Mouse (Mus musculus) liver, embryonic 13.5 days (tissue): ENCODE measurements around the gene Dars. TPM values are rescaled to one million over a fixed set of nuclear protein-coding genes. Genes with fewer than 3 reads are reported as not detected.

ENCODE experiments used
- ATAC-seq: fragments of 200-750 bp; cut with Nextera tagmentation; 2 replicates; pipeline ENCODE4 v1.8.0; 2017; ENCODE audit warnings: low read depth, mild to moderate bottlenecking, moderate number of reproducible peaks, moderate library complexity
- DNase-seq: peaks from one replicate; pipeline ENCODE4 v3.0.0; 2022
- H3K27ac ChIP-seq: fragments of 300-500 bp; sonication (generic); 2 replicates; pipeline ENCODE4 v1.5.1; 2015; ENCODE audit warnings: moderate library complexity, mild to moderate bottlenecking, inconsistent platforms
- H3K27me3 ChIP-seq: fragments of 300-500 bp; sonication (generic); 2 replicates; pipeline ENCODE4 v1.6.1; 2015; ENCODE audit warnings: mild to moderate bottlenecking, inconsistent platforms
- H3K36me3 ChIP-seq: fragments of 300-500 bp; sonication (generic); 2 replicates; pipeline ENCODE4 v1.6.1; 2015; ENCODE audit warnings: mild to moderate bottlenecking, inconsistent platforms
- H3K4me1 ChIP-seq: fragments of 300-500 bp; sonication (generic); replicated peaks from 2 replicates; pipeline ENCODE4 v1.6.1; 2015; ENCODE audit warnings: inconsistent platforms
- H3K4me2 ChIP-seq: fragments of 300-500 bp; sonication (generic); 2 replicates; pipeline ENCODE4 v1.6.1; 2015; ENCODE audit warnings: inconsistent platforms, mild to moderate bottlenecking, moderate library complexity
- H3K4me3 ChIP-seq: fragments of 300-500 bp; sonication (generic); replicated peaks from 2 replicates; pipeline ENCODE4 v1.5.1; 2015; ENCODE audit warnings: mild to moderate bottlenecking, inconsistent platforms
- H3K9ac ChIP-seq: fragments of 300-500 bp; sonication (generic); 2 replicates; pipeline ENCODE4 v1.6.1; 2015; ENCODE audit warnings: mild to moderate bottlenecking, inconsistent platforms
- H3K9me3 ChIP-seq: fragments of 300-500 bp; sonication (generic); replicated peaks from 2 replicates; pipeline ENCODE4 v1.6.1; 2016; ENCODE audit warnings: inconsistent platforms
- WGBS: fragments of 180-500 bp; shearing (Covaris S2); methylation state at CpG from one replicate; pipeline ENCODE4 v1.1.7; 2015; ENCODE audit not compliant: insufficient replicate concordance; 5-methylcytosine and 5-hydroxymethylcytosine counted together
- polyA plus RNA-seq: library from polyadenylated mRNA; unstranded; fragments of >200 nt; fragmentation: Nextera tagmentation; extraction: Ambion mirVana; gene quantifications from 2 replicates; pipeline ENCODE4 v1.2.1, GENCODE M21; 2015

Gene Dars
- polyA plus RNA-seq, result 130 and 165 TPM in 2 replicates

DNA sequence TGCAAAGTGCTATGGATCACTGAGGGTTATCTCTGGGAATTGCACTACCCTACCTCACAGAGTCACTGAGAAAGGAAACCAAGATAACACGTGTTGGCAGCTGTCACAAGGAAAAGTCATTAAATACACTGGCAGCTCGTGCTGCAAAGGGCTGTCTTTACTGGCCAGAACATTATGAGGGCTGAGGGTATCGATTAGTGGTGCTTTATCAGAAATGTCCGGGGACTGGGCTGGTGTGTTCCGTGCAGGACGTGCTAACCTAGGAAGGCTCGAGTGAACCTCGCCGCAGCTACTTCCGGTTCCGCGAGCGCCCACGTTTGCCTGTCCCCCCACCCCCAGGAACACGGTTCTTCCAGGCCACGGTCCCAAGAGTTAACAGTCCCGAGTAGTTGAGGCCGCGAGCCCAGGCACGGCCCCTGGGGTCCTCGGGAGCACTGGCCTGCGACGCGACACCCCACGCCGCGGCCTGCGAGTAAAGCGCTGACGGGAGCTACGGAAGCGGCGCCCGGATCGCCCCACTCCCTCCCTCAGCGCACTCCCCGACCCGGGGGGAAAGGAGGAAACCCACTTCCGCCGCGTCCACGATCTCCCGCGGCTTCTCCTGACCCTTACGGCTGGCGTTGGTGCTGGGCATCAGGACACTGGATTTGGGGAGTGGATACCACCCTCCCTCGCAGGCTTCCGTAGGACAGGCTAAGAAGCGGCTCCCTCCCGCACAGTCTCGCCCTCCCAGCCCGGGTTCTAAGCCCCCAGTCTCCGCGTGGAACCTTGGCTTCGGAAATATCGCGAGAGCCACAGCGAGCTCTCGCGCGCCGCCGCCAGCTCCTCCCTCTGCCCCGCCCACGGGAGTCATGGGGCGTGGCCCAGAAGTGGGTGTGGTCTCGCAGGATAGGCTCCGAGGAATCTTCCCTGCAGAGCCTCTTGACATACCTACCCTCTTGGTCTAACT, at the start of gene Dars:
Gene Dars (minus strand): TSS at position 785 of the 949 bp plus-strand sequence.
- WGBS, result under 1% methylated on average over 68 of the region's 68 CpGs
- Histone ChIP-seq H3K36me3 (peaks cover 21% of the 10 kb centered on the region), H3K27me3 (no peaks in the 10 kb centered on the region), H3K4me2 (peak within 1 kb of the TSS; percentile 65), H3K27ac (peak within 1 kb of the TSS; percentile 94), H3K4me3 (peak within 1 kb of the TSS; percentile 93), H3K4me1 (peaks cover 16% of the 10 kb centered on the region), H3K9me3 (no peaks in the 10 kb centered on the region), H3K9ac (peak within 1 kb of the TSS; percentile 96)
- DNase-seq (peak; percentile 93), ATAC-seq (peak; percentile 84)

GRCm38 (mm10) chr1:128466828-128467227, 49.7 kb upstream of the Dars start:
- no peak for ATAC-seq
- H3K9ac ChIP-seq, result no peak overlapping the region
- no peaks in the 10 kb centered on the region for H3K4me1 ChIP-seq
- DNase-seq, result no peak
- H3K36me3 ChIP-seq, result no peaks in the 10 kb centered on the region
- H3K4me3 ChIP-seq, result no peak overlapping the region
- no peaks in the 10 kb centered on the region for H3K9me3 ChIP-seq
- H3K4me2 ChIP-seq, result no peak overlapping the region
- peaks cover 8% of the 10 kb centered on the region; the same call in 1 of the 2 replicates for H3K27me3 ChIP-seq
- H3K27ac ChIP-seq, result no peak overlapping the region
- WGBS, result 19% methylated on average over 1 of the region's 1 CpGs

DNA sequence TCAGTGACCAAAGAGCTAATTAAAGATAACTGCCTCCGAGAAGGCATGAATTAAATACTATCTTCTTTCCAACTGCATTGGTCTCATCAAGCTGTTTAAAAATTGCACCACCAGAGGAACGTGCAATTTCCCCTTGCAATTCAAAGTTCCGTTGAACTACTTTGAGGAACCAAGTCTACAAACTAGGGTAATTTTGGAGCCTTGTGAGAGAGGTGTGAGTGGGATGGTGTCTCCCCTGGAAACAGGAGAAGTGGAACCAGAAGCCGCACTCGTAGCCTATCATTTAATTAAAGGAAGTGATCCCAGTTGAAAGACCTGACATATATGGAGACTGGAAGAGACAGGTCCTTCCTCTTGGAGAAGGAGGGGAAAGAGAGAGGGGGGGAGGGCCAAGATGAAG, 46.3 kb upstream of the Dars start:
- 43% methylated on average over 5 of the region's 5 CpGs for WGBS
- Histone ChIP-seq H3K36me3 (no peaks in the 10 kb centered on the region), H3K4me2 (no peak overlapping the region), H3K9me3 (no peaks in the 10 kb centered on the region), H3K4me1 (no peaks in the 10 kb centered on the region), H3K27me3 (no peaks in the 10 kb centered on the region), H3K27ac (no peak overlapping the region), H3K9ac (no peak overlapping the region), H3K4me3 (no peak overlapping the region)
- DNase-seq (no peak), ATAC-seq (no peak)

DNA sequence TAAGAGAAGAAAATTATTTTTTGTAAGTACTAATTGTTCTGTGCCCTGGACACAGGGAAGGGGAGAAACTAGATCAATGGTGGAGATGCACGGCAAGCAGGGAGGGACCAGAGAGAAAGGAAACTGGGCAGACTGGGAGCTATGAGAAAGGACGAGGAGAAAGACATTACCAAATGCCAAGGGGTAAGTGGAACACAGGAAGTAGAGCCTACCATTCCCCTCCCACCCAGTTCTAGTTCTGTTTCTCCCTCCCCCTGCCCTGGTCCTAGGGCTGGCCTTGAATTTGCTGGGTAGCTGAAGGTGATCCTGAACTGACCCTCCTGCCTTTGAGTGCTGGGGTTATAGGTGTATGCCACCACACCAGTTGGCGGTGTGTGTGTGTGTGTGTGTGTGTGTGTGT, 45.2 kb upstream of the Dars start:
- no peaks in the 10 kb centered on the region for H3K9me3 ChIP-seq
- no peaks in the 10 kb centered on the region for H3K27me3 ChIP-seq
- DNase-seq (no peak), ATAC-seq (no peak)
- WGBS, result 48% methylated on average over 3 of the region's 3 CpGs
- no peak overlapping the region for H3K4me2 ChIP-seq
- no peaks in the 10 kb centered on the region for H3K4me1 ChIP-seq
- no peak overlapping the region for H3K27ac ChIP-seq
- no peak overlapping the region for H3K4me3 ChIP-seq
- H3K9ac ChIP-seq, result no peak overlapping the region
- no peaks in the 10 kb centered on the region for H3K36me3 ChIP-seq

DNA sequence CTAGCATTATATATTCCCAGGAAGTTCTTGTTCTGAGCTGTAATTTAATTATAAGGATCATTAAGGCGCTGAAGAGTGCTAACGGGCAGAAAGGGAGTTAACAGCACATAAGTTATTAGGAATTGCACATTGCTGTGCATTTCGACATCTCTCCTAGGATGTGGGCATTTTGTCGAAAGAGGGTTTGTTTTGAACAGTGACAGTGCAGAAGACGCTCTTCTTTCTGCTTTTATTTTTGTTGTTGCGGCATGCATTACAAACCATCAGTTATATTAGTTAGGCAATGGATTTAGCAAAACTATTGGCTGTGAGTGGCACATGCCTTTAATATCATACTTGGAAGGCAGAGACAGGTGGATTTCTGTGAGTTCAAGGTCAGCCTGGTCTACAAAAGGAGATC, 43.6 kb upstream of the Dars start:
- no peaks in the 10 kb centered on the region for H3K9me3 ChIP-seq
- DNase-seq, result no peak
- no peaks in the 10 kb centered on the region for H3K36me3 ChIP-seq
- no peaks in the 10 kb centered on the region for H3K27me3 ChIP-seq
- H3K4me1 ChIP-seq, result no peaks in the 10 kb centered on the region
- H3K4me2 ChIP-seq, result no peak overlapping the region
- WGBS, result 73% methylated on average over 6 of the region's 6 CpGs
- no peak overlapping the region for H3K9ac ChIP-seq
- no peak overlapping the region for H3K27ac ChIP-seq
- no peak for ATAC-seq
- no peak overlapping the region for H3K4me3 ChIP-seq

- Histone ChIP-seq H3K4me1 (no peaks in the 10 kb centered on the region), H3K36me3 (no peaks in the 10 kb centered on the region), H3K4me2 (no peak overlapping the region), H3K9me3 (no peaks in the 10 kb centered on the region), H3K27ac (no peak overlapping the region), H3K27me3 (no peaks in the 10 kb centered on the region), H3K4me3 (no peak overlapping the region), H3K9ac (no peak overlapping the region)
- DNase-seq (no peak), ATAC-seq (no peak)
- 29% methylated on average over 1 of the region's 1 CpGs for WGBS
Observed at GRCm38 (mm10) chr1:128459439-128459838, 42.3 kb upstream of the Dars start.

DNA sequence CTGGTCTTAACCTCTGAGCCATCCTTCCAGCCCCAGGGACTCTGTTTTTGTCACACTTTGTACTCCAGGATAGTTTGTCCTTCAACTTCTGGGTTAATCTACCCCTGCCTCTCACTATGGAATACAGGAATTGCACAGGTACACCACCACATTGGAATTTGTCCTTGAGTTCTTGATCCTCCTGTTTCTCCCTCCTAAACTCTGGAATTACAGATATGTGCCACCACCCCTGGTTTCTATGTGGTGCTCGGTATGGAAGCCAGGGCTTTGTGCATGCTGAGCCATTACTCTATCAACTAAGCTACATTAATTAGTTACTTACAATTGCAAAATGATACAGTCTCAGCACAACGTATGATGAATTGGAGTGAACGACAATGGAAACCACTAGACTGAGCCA, 41.8 kb upstream of the Dars start:
- Histone ChIP-seq H3K4me1 (no peaks in the 10 kb centered on the region), H3K27ac (no peak overlapping the region), H3K36me3 (no peaks in the 10 kb centered on the region), H3K4me2 (no peak overlapping the region), H3K27me3 (no peaks in the 10 kb centered on the region), H3K9ac (no peak overlapping the region), H3K9me3 (no peaks in the 10 kb centered on the region), H3K4me3 (no peak overlapping the region)
- DNase-seq, result no peak
- no peak for ATAC-seq
- WGBS, result 58% methylated on average over 3 of the region's 3 CpGs

DNA sequence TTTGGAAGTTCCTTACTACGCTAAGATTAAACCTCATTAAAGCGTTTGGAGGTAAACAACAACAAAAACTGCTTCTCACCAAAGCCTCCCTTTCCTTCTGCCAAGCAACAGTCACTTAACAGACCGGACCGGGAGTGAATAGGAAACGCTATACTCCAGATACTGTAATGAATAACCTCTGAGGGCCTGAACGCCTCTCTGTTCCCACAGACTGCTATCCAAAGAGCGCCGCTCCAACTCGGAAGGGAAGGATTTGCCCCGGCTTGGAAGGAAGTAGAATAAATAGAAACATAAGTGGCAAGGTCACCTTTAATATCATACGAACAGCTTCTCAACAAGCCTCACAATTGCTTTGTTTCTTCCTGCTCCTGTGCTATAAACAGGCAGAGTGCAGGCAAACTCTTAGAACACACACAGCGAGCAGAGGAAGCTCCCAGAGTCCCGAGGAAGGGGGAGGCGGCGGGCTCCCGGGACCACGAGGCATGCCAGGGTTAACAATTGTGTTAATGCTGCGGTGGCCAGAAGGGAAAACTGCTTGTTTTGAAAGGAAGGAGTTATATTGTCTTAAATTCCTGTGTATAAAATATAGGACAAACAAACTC, 39.8 kb upstream of the Dars start:
- H3K4me1 ChIP-seq, result no peaks in the 10 kb centered on the region
- no peaks in the 10 kb centered on the region for H3K36me3 ChIP-seq
- H3K4me2 ChIP-seq, result no peak overlapping the region
- no peaks in the 10 kb centered on the region for H3K9me3 ChIP-seq
- DNase-seq, result no peak
- WGBS, result 33% methylated on average over 18 of the region's 18 CpGs
- no peak overlapping the region for H3K4me3 ChIP-seq
- no peak overlapping the region for H3K27ac ChIP-seq
- no peak overlapping the region for H3K9ac ChIP-seq
- no peaks in the 10 kb centered on the region for H3K27me3 ChIP-seq
- no peak for ATAC-seq

DNA sequence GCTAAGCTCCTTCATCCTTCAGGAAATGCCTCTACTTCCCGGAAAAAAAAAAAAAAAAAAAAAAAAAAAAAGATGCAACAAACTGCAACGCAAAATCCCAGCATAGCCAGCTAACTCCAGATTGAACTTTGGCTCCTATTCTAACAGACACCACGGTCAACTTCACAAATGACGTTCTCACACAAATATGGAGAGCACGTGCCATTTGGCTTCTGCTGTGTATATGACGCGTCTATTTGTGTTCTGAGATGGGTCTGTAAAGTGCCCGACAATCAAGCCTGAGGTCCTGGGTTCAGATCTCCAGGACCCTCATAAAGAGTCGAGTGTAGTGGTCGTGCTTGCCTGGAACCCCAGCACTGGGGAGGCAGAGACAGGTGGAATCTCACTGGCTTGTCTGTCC, 39.1 kb upstream of the Dars start:
- Histone ChIP-seq H3K4me2 (no peak overlapping the region), H3K27ac (no peak overlapping the region), H3K36me3 (no peaks in the 10 kb centered on the region), H3K9me3 (no peaks in the 10 kb centered on the region), H3K27me3 (no peaks in the 10 kb centered on the region), H3K9ac (no peak overlapping the region), H3K4me3 (no peak overlapping the region), H3K4me1 (no peaks in the 10 kb centered on the region)
- 69% methylated on average over 10 of the region's 10 CpGs for WGBS
- no peak for DNase-seq
- no peak for ATAC-seq

DNA sequence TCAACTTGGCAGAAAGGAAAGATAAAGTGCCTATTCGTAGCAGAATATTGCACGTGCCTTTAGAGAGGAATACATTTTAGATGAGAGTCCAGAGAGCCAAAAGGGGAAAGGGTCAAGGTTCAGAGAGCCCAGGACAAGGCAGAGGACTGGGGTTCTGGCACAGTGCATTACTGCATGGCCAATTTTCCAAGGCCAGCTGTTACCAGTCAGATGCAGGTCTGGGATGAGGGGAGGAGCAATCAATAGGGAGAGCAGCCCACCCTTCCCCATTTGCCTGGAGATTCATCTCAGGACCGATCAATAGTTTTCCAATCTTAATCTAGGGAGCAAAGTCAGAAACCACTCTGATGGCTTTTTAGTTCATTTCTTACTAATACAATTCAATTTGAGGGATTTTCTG, 35.0 kb upstream of the Dars start:
- no peaks in the 10 kb centered on the region for H3K36me3 ChIP-seq
- no peak overlapping the region for H3K9ac ChIP-seq
- H3K9me3 ChIP-seq, result no peaks in the 10 kb centered on the region
- H3K4me2 ChIP-seq, result no peak overlapping the region
- DNase-seq (no peak), ATAC-seq (no peak)
- WGBS, result 52% methylated on average over 3 of the region's 3 CpGs
- no peaks in the 10 kb centered on the region for H3K4me1 ChIP-seq
- H3K27ac ChIP-seq, result no peak overlapping the region
- H3K27me3 ChIP-seq, result no peaks in the 10 kb centered on the region
- no peak overlapping the region for H3K4me3 ChIP-seq

DNA sequence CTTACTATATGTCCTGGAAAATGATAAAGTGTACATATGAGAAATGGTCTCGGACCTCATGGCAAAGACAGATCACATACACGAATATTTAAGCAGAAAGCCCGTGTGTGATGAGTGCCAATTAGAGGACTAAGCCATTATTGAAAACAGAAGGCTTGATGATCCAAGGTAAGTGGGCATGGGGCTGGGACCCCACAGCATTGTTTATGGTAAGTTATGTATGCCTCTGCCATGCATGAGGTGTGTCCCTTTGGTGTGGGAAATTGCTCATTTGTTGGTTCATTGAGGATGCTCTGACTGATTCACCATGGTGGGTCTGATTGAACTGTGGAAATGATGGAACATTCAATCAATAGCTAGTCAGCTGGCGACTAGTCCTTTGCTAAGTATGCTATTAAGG, 34.0 kb upstream of the Dars start:
- H3K27me3 ChIP-seq, result no peaks in the 10 kb centered on the region
- H3K27ac ChIP-seq, result no peak overlapping the region
- H3K4me1 ChIP-seq, result no peaks in the 10 kb centered on the region
- H3K36me3 ChIP-seq, result no peaks in the 10 kb centered on the region
- DNase-seq (no peak), ATAC-seq (no peak)
- H3K4me3 ChIP-seq, result no peak overlapping the region
- H3K9ac ChIP-seq, result no peak overlapping the region
- no peak overlapping the region for H3K4me2 ChIP-seq
- no peaks in the 10 kb centered on the region for H3K9me3 ChIP-seq
- 58% methylated on average over 4 of the region's 4 CpGs for WGBS
